Mouse (Mus musculus): ENCODE data around the gene Fhit.

DNA sequence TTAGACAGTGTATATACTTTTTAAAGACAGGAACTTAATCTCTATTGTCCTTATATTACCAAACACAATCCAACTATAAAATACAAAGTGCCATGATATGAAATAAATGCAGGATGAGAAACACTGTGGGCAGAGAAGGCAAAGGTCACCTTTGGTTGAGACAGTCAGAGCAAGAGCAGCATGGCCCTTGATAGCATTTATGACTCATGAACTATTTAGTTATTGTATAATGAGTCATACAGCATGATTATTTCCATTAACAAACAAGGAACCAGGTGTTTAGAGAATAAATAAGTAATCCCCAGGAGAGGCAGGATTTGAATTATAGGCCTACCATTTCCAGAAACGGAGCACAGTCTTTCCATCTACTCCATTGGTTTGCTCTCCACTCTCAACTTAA lies 503.6 kb downstream of the Fhit start:
- no peak for TF ChIP-seq POLR2A (IDR thresholded peaks at IDR 0.05; ENCODE audit: borderline replicate concordance, control insufficient read depth, low read depth, low read length)
- TF ChIP-seq CTCF (IDR thresholded peaks at IDR 0.05; ENCODE audit: control insufficient read depth, insufficient read depth, low read length), result no peak

Measured in bone marrow, adult 2 months (tissue).